Mouse (Mus musculus): ENCODE data around the gene Klk5.

Klk5 gene

DNA sequence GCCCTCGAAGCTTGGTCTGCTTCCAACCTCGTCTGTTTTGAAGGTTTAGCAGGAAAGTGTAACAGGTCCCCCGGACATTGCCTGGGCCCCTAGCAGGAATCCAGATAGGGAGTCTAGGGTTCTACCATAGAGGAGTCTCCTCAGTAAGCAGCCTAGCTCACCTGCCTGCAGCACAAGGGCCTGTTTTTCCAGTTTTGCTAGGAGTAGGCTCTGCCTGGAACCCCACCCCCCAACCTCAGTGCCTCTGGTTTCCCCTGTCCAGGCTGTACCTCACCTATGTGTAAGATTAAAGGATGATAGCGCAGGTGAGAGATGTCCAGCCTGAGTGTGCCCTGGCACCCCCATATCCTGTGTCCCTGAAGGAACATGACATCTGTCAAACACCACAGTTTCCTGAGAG is 34.7 kb downstream of the Klk5 start:
- DNase-seq (ENCODE audit: low read depth, low spot score), result peak; percentile 14

DNA sequence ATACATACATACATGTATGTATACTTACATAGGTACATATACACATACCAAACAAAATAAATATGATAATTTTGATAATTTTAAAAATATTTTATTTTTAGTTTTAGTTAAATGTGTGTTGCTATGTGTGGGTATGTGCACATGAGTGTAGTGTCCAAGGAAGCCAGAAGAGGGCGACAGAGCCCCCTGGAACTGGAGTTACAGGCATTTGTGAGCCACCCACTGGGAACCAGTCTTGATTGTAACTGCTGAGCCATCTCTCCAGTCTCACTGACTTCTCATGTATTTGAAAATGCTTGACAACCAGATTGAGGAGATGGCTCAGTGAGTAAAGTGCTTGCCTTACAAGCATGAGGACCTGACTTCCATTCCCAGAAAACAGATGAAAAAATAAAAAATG is 36.5 kb downstream of the Klk5 start:
- DNase-seq (ENCODE audit: low read depth, low spot score), result peak; percentile 52

DNA sequence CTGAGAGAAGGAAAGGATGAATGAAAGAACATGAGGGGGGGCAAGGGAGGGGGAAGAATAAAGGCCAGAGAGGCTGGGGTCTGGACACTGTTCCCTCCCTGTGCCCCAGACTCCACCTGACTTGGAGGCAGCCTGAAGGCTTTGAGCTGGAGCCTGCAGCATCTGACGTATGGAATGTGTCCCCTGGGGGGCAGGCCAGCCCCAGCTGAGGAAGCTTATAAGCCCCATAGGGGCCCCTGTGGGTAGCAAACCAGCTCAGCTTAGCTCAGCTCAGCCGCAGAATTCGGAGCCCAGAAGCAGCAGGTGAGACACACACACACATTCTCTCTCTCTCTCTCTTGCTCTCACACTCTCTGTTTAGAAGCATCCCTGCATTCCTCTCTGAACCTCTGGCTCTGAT is 39.1 kb downstream of the Klk5 start, which contains the start of gene Klk4:
Gene Klk4, plus strand, starts transcription at position 249 of the 400 bp plus-strand sequence.
- DNase-seq (ENCODE audit: low read depth, low spot score), result peak; percentile 83

DNA sequence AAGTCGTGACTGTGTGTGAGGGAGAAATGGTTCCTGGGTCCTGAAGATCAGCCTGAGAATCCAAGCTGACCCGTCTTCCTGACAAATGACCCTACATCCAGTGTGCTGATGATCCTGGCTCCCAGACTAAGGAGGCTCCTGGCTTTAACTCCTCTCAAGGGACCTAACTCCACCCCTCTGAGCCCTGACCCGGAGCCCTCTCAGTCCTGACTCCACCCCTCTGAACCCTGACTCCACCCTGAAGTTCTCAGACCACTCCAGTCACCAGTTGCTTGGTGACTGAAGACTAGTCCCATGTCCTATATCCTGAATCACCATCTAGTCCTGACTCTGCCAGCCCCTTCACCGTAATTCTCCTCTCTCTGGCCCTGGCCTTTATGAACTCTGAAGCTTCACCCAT is 40.6 kb downstream of the Klk5 start:
- peak; percentile 88 for DNase-seq (ENCODE audit: low read depth, low spot score)

- peak; percentile 85 for DNase-seq (ENCODE audit: low read depth, low spot score)
These were observed 41.0 kb downstream of the Klk5 start for GRCm38 (mm10) chr7:43882811-43883210.

DNA sequence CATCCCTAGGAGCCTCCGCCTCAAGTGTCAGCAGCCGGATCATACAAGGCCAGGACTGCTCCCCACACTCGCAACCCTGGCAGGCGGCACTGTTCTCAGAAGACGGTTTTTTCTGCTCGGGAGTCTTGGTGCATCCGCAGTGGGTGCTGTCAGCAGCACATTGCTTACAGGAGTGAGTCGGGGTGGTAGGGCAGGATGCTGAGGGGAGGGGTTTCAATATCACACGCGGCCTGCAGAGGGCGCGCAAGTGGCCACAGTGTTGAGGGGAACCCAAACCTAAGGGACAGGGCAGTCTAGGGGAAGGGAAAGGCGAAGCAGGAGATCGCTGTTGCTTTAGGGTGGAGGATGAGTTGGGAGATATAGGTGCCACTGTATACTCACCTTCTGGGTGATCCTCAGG is 41.8 kb downstream of the Klk5 start:
- DNase-seq (ENCODE audit: low read depth, low spot score), result peak; percentile 95

DNA sequence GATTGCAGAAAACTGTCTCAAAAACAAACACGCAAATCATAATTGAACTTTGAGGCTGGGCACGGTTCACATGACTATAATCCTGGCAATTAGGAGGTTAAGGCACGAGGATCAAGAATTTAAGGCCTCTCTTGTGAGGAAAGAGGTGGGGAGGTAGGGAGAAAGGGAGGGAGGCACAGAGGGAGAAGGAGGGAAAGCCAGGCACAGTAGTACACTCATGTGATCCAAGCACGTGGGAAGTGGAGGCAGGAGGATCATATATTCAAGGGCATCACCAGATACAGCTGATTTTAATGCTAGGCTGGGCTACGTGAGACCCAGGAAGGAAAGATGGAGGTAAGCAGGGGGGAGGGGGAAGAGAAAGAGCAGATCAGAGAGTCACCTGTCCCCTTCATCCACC is 49.6 kb downstream of the Klk5 start:
- DNase-seq (ENCODE audit: low read depth, low spot score), result no peak

DNA sequence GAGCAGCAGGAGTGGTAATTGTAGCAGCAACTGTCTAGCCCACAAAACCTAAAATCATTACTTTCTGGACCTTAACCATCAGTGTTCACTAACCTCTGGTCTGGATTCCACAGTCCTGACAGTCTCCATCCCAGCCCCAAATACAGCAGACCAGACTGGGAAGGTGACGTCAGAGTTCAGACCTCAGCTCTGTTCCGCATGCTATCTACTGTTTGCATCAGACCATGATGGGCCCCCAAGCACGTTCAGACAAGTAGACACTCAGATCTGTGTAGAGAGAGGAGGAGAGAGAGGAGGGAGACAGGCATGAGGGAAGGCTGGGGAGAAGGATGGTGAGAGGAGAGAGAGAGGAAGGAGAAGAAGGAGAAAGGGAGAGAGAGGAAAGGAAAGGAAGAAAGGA is 50.0 kb downstream of the Klk5 start:
- DNase-seq (ENCODE audit: low read depth, low spot score), result peak; percentile 11

DNA sequence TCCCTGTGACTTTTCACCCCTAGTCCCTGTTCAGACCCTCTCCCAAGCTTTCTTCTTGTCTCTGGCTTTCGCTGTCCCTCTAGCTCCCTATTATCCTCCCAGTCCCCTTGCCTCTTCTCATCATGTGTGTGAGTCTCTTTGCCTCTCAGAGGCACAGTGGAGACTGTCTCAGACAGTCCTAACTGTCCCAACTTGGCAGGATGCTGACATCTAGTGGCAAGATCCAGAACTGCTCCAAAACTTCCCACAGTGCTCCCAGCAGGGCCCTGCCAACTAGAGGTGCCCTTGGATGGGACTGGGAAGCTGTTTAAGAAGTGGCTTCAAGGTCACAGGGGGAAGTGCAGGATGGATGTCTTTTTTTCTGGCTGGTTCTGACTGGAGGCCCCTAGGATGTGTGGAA is 53.1 kb downstream of the Klk5 start:
- DNase-seq (ENCODE audit: low read depth, low spot score), result peak; percentile 91

Measured in A20 (cell line).